Mouse (Mus musculus) heart, adult 2 months (tissue): ENCODE results near the gene C1qc.

Experiments used
- CTCF ChIP-seq: fragments of 200-600 bp; IDR thresholded peaks from 2 replicates; pipeline ENCODE4 v1.8.1; 2022; ENCODE audit warnings: antibody characterized with exemption, mild to moderate bottlenecking, moderate library complexity
- EP300 ChIP-seq: fragments of 200-500 bp; IDR thresholded peaks from 2 replicates; pipeline ENCODE4 v1.6.1; 2011; ENCODE audit warnings: low read depth, low read length, control low read depth; ENCODE audit not compliant: insufficient read depth
- POLR2A ChIP-seq: fragments of 200-500 bp; IDR thresholded peaks from 2 replicates; pipeline ENCODE4 v1.6.1; 2011; ENCODE audit warnings: mild to moderate bottlenecking, low read depth, low read length, control low read depth; ENCODE audit not compliant: insufficient read depth

DNA sequence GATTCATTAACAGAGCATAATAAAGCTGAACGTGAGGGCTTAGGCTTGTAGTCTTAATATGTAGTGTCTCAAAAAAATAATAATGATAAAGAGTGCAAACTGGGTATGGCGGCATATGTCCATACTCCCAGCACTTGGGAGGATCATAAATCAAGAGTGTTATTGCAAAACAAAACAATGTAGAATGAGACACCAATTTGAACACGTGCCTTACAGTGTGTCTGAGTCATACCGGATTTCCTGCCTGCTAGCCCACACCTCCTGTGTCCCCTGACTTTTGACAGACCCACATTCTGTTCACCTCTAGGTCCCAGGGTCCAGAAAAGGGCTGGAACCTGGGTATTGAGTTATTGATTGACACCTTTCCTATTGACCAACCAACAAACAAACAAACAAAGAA lies 50.8 kb downstream of the C1qc start:
- TF ChIP-seq POLR2A (no peak), CTCF (no peak), EP300 (no peak)
